Mouse (Mus musculus) stomach, postnatal 0 days (tissue): ENCODE measurements around the gene Adamts12.

Experiments
- CTCF ChIP-seq: IDR thresholded peaks from 2 replicates; pipeline ENCODE4 v1.5.1; 2016; ENCODE audit warnings: antibody characterized with exemption, low read depth, mild to moderate bottlenecking, moderate library complexity
- EP300 ChIP-seq: optimal IDR thresholded peaks from 2 replicates; pipeline ENCODE3; 2016; ENCODE audit warnings: antibody characterized with exemption

- TF ChIP-seq CTCF: no peak
- TF ChIP-seq EP300: no peak
These were observed 10.7 kb upstream of the Adamts12 start for GRCm38 (mm10) chr15:11053678-11054439.
